Mouse (Mus musculus) liver, adult 2 months (tissue): ENCODE results near the gene Cyp2c23.

Experiments
- CTCF ChIP-seq: fragments of 200-500 bp; IDR thresholded peaks from 2 replicates; pipeline ENCODE4 v1.5.1; 2011; ENCODE audit warnings: low read depth, low read length, control low read depth
- POLR2A ChIP-seq: fragments of 200-500 bp; IDR thresholded peaks from 2 replicates; pipeline ENCODE4 v1.6.1; 2011; ENCODE audit warnings: low read length, control low read depth; ENCODE audit not compliant: insufficient read depth; ENCODE audit errors: extremely low read depth

DNA sequence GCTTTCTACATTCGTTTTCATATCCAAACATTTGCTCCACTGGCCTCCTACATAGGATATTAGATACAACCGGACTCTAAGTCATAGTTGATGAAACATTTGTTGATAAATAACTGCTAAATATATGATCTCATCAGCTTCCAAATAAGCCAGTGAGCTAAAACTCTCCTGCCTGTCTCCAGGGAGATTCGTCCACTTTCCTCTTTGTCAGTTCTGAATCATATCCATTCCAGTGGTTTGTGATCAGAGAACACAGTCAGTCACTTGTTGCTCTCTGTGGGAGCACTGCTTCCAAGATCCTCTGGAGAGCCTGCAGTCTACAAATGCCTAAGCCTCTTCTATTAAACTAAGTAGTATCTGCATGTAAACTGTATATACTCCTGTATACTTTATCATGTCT, 31.2 kb upstream of the Cyp2c23 start:
- TF ChIP-seq CTCF (no peak), POLR2A (no peak)
